ENCODE assay signal across 13 mouse cellular contexts in the genomic region with DNA sequence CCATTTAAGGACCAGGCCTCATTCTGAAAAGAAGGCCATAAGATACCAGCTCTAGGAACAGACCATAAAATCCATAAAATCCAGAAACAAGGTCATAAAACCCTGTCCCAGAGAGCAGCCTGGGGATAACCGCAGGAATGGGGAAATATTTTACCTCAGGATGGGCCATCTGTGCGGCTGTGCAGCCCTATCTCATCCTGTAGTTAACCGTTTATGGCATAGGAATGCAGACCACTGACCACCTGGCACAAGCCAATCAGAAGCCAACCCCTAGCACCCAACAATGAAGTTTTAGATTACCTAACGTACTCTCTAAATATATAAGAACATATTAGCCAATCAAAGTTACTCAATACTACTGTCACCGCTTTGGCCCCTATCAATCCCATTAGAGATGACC. TPM values are rescaled to one million over a fixed set of nuclear protein-coding genes. Genes with fewer than 3 reads are reported as not detected.
A peak's percentile ranks its signal among the peaks of the same experiment; 100 is the strongest.
DNase-seq lines count a peak whose midpoint lies in the region; ATAC-seq and TF ChIP-seq lines count a peak whose summit lies in the region.
"Had no signal": no experiment of that assay in that cellular context is flagged by ENCODE, and none has a peak within 500 bp of the region (broad histone marks: within the 10 kb centered on the region; RNA-seq: fewer than 3 reads in every experiment).

No protein-coding gene starts in this region.

- no peaks in the 10 kb centered on the region for H3K27me3 ChIP-seq in midbrain, embryonic 10.5 days (ENCODE audit: low read depth, poor library complexity, severe bottlenecking)
- no peaks in the 10 kb centered on the region for H3K27me3 ChIP-seq in midbrain, postnatal 0 days (ENCODE audit: insufficient read depth, low read length)
- H3K27me3 ChIP-seq in forebrain, postnatal 0 days (ENCODE audit: insufficient read depth, low read length) = no peaks in the 10 kb centered on the region
- H3K27me3 ChIP-seq: embryonic facial prominence, embryonic 15.5 days had no signal

- DNase-seq in midbrain, embryonic 10.5 days (ENCODE audit: low spot score) = no peak
- no peak for DNase-seq in midbrain, postnatal 0 days (ENCODE audit: low spot score)
- DNase-seq in forebrain, postnatal 0 days = no peak
- DNase-seq in mesoderm, embryonic 11.5 days (ENCODE audit: low read depth, low spot score) = peak; percentile 13
- no peak for DNase-seq in B cell, adult 2 months
- DNase-seq in ovary, postnatal 14 days (ENCODE audit: low spot score) = no peak
- DNase-seq in urinary bladder, postnatal 14 days (ENCODE audit: low spot score) = no peak
- no peak for DNase-seq in ovary, adult 18-20 months (ENCODE audit: low spot score)
- DNase-seq: heart, adult 18-20 months; heart, postnatal 36 days; kidney, adult 2 months had no signal

- peaks cover 26% of the 10 kb centered on the region for H3K4me1 ChIP-seq in midbrain, embryonic 10.5 days
- H3K4me1 ChIP-seq in midbrain, postnatal 0 days (ENCODE audit: insufficient read depth, low read length) = 0 out of 2 replicates have a peak, but pooled peaks cover 3% of the 10 kb centered on the region
- H3K4me1 ChIP-seq in forebrain, postnatal 0 days (ENCODE audit: insufficient read depth) = no peaks in the 10 kb centered on the region
- H3K4me1 ChIP-seq: megakaryocyte, embryonic 14.5 days had no signal

- no peaks in the 10 kb centered on the region for H3K36me3 ChIP-seq in midbrain, embryonic 10.5 days
- H3K36me3 ChIP-seq in midbrain, postnatal 0 days (ENCODE audit: insufficient read depth, low read length) = no peaks in the 10 kb centered on the region
- no peaks in the 10 kb centered on the region for H3K36me3 ChIP-seq in forebrain, postnatal 0 days (ENCODE audit: insufficient read depth)
- H3K36me3 ChIP-seq: embryonic facial prominence, embryonic 15.5 days had no signal

- H3K4me2 ChIP-seq in midbrain, postnatal 0 days (ENCODE audit: low read depth, low read length, poor library complexity, severe bottlenecking) = no peak overlapping the region
- H3K4me2 ChIP-seq in forebrain, postnatal 0 days (ENCODE audit: low read depth) = no peak overlapping the region

- no peak for ATAC-seq in midbrain, postnatal 0 days (ENCODE audit: low FRiP score)
- ATAC-seq in forebrain, postnatal 0 days = no peak

- 82% methylated on average over 5 of the region's 5 CpGs for WGBS in midbrain, embryonic 10.5 days
- WGBS in midbrain, postnatal 0 days = 77% methylated on average over 5 of the region's 5 CpGs
- 77% methylated on average over 5 of the region's 5 CpGs for WGBS in forebrain, postnatal 0 days

- no peak overlapping the region for H3K4me3 ChIP-seq in midbrain, embryonic 10.5 days
- H3K4me3 ChIP-seq in midbrain, postnatal 0 days (ENCODE audit: low read depth, low read length) = no peak overlapping the region
- no peak overlapping the region for H3K4me3 ChIP-seq in forebrain, postnatal 0 days (ENCODE audit: low read depth, low read length)
- H3K4me3 ChIP-seq: megakaryocyte, embryonic 14.5 days had no signal

- TF ChIP-seq CTCF in midbrain, postnatal 0 days (IDR thresholded peaks at IDR 0.05) = no peak
- no peak for TF ChIP-seq CTCF in forebrain, postnatal 0 days (IDR thresholded peaks at IDR 0.05; ENCODE audit: low read depth)

- H3K9me3 ChIP-seq in midbrain, embryonic 10.5 days (replicated peaks) = 0 out of 2 replicates have a peak, but pooled peaks cover 2% of the 10 kb centered on the region
- no peaks in the 10 kb centered on the region for H3K9me3 ChIP-seq in midbrain, postnatal 0 days (ENCODE audit: low read length)
- no peaks in the 10 kb centered on the region for H3K9me3 ChIP-seq in forebrain, postnatal 0 days (ENCODE audit: low read length)
- H3K9me3 ChIP-seq: embryonic facial prominence, embryonic 15.5 days had no signal

- H3K27ac ChIP-seq in midbrain, embryonic 10.5 days (replicated peaks) = peak overlapping the region; percentile 89
- H3K27ac ChIP-seq in midbrain, postnatal 0 days (ENCODE audit: low read depth, low read length) = no peak overlapping the region
- H3K27ac ChIP-seq in forebrain, postnatal 0 days (ENCODE audit: low read depth, low read length) = no peak overlapping the region

- no peak overlapping the region for H3K9ac ChIP-seq in midbrain, postnatal 0 days (replicated peaks; ENCODE audit: low read length, poor library complexity, severe bottlenecking)
- peak overlapping the region; percentile 46; the same call in 1 of the 2 replicates for H3K9ac ChIP-seq in forebrain, postnatal 0 days
- H3K9ac ChIP-seq: embryonic facial prominence, embryonic 15.5 days had no signal

RNA-seq across cellular contexts. Expression of gene Slc2a12, which starts 36.5 kb away (rescaled TPM):
- 1.5 and 1.7 TPM in 2 replicates for polyA plus RNA-seq in midbrain, embryonic 10.5 days (2016; fragmentation: Nextera tagmentation; extraction: Ambion mirVana)
- total RNA-seq in midbrain, postnatal 0 days (2014; rRNA removed) = 7.2 and 7.8 TPM in 2 replicates
- 5.8 and 6.0 TPM in 2 replicates for polyA plus RNA-seq in midbrain, postnatal 0 days (2015; fragmentation: Nextera tagmentation; extraction: Ambion mirVana)
- total RNA-seq in forebrain, postnatal 0 days (2014; rRNA removed) = 5.5 and 7.3 TPM in 2 replicates
- 4.6 and 6.6 TPM in 2 replicates for polyA plus RNA-seq in forebrain, postnatal 0 days (2015; fragmentation: Nextera tagmentation; extraction: Ambion mirVana)
